Mouse (Mus musculus) C2C12 (cell line): ENCODE measurements around the gene Lrguk.

Experiments
- CTCF ChIP-seq: IDR thresholded peaks from one replicate; pipeline ENCODE4 v1.5.1; 2011; ENCODE audit not compliant: control insufficient read depth, insufficient read depth, insufficient read length
- USF1 ChIP-seq: IDR thresholded peaks from one replicate; pipeline ENCODE4 v1.6.1; 2011; ENCODE audit warnings: low read depth, mild to moderate bottlenecking, control low read depth, moderate library complexity

DNA sequence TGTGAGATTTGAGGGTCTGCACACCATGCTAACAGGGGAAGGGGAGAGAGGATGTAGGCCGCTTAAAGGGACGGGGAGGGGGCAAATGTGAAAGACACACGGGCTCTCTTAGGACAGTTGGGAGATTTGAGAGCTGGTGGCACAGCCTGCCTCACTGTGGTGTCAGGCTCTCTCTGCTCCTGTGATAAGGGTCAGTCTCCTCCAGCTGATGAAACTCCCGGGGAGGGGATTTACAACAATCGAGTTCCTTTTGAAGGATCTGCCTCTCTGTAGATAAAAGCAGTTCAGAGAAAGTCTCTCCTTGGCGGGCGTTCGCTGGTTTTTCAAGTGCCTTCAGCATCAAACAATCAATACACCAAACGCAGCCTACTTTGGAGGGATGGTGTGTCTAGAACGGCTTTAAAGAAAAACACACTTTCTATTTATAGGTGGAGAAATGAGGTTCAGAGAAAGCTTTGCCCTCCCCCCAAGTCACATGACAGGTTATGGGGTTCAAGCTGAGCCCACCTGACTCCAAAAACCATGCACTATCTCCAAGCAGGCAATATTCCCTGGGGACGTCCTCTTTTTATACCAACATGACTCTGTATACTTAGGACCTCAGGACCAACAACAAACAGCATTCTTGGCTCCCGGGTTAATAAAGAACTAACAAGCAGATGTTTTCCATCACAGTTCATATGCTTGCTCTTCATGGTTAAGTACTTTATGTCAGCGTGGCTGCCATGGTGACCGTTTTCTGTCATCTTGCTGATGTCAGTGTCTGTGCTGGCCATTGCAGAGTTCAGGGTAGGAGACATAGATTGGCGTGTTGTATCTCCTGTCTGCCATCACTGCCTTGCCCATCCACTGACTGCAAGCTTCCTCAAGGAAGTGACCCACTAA, 5.6 kb downstream of the Lrguk start:
- TF ChIP-seq CTCF (no peak), USF1 (no peak)
